Mouse (Mus musculus) C2C12 (cell line): ENCODE data around the gene Rnf40. TPM values are rescaled to one million over a fixed set of nuclear protein-coding genes. Genes with fewer than 3 reads are reported as not detected.

Source experiments
- H3K27me3 ChIP-seq: one replicate; pipeline ENCODE4 v1.6.1; 2011; ENCODE audit not compliant: control insufficient read depth, insufficient read depth, insufficient read length
- H3K36me3 ChIP-seq: one replicate; pipeline ENCODE4 v1.6.1; 2011; ENCODE audit not compliant: control insufficient read depth, insufficient read depth
- H3K4me3 ChIP-seq: one replicate; pipeline ENCODE4 v1.5.1; 2011; ENCODE audit warnings: mild to moderate bottlenecking, control low read depth; ENCODE audit not compliant: poor library complexity, insufficient read depth, severe bottlenecking
- H3K79me2 ChIP-seq: one replicate; pipeline ENCODE4 v1.6.1; 2011; ENCODE audit not compliant: control insufficient read depth, insufficient read depth
- H3K79me3 ChIP-seq: one replicate; pipeline ENCODE4 v1.6.1; 2011; ENCODE audit warnings: low read depth, control low read depth
- H3ac ChIP-seq: one replicate; pipeline ENCODE3; 2011; ENCODE audit warnings: low read depth; ENCODE audit not compliant: control insufficient read depth, insufficient read length
- CEBPB ChIP-seq: IDR thresholded peaks from one replicate; pipeline ENCODE4 v1.6.1; 2011; ENCODE audit warnings: low read depth, mild to moderate bottlenecking, control low read depth, moderate library complexity
- CTCF ChIP-seq: IDR thresholded peaks from one replicate; pipeline ENCODE4 v1.5.1; 2011; ENCODE audit not compliant: control insufficient read depth, insufficient read depth, insufficient read length
- FOSL1 ChIP-seq: IDR thresholded peaks from one replicate; pipeline ENCODE4 v1.8.0; 2011; ENCODE audit warnings: mild to moderate bottlenecking, low read length; ENCODE audit not compliant: poor library complexity, insufficient read depth, severe bottlenecking
- MAX ChIP-seq: IDR thresholded peaks from one replicate; pipeline ENCODE4 v1.6.1; 2011; ENCODE audit warnings: mild to moderate bottlenecking, control low read depth
- MYOD1 ChIP-seq: IDR thresholded peaks from one replicate; pipeline ENCODE4 v1.6.1; 2011; ENCODE audit warnings: low read depth; ENCODE audit not compliant: control insufficient read depth, insufficient read length
- MYOG ChIP-seq: IDR thresholded peaks from one replicate; pipeline ENCODE4 v1.6.1; 2011; ENCODE audit not compliant: control insufficient read depth, insufficient read length; ENCODE audit errors: extremely low read depth
- USF1 ChIP-seq: IDR thresholded peaks from one replicate; pipeline ENCODE4 v1.6.1; 2011; ENCODE audit warnings: low read depth, mild to moderate bottlenecking, control low read depth, moderate library complexity
- polyA plus RNA-seq: library from polyadenylated mRNA; unstranded; fragments of >200 nt; fragmentation: generic; extraction: Trizol; gene quantifications from one replicate; pipeline ENCODE4 v1.2.1, GENCODE M21; 2012; ENCODE audit warnings: missing spikeins

Gene Rnf40
- polyA plus RNA-seq, 1 experiment, result 29.7 TPM

DNA sequence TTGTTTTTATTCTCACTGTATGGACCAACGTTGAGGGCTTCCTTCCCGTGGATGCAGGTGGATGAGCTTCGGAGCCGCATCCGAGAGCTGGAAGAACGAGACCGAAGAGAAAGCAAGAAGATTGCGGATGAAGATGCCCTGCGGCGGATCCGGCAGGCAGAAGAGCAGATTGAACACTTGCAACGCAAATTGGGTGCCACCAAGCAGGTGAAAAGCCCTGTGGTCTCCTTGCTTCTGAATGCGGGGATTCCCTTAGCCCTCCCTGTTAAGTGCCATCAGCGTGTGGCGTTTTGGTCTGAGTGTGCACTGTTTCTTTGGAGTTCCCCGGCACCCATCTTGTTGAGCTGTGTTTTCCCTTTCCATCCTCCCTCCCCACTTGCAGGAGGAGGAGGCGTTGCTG, 8.2 kb downstream of the Rnf40 start:
- no peaks in the 10 kb centered on the region for H3K27me3 ChIP-seq
- H3K4me3 ChIP-seq, result no peak overlapping the region
- no peak overlapping the region for H3ac ChIP-seq
- TF ChIP-seq MYOG, result no peak
- no peak for TF ChIP-seq MYOD1
- TF ChIP-seq CEBPB, result no peak
- TF ChIP-seq USF1, result no peak
- TF ChIP-seq FOSL1, result no peak
- no peak for TF ChIP-seq MAX
- no peak for TF ChIP-seq CTCF
- peaks cover 75% of the 10 kb centered on the region for H3K36me3 ChIP-seq
- no peaks in the 10 kb centered on the region for H3K79me2 ChIP-seq
- H3K79me3 ChIP-seq, result no peaks in the 10 kb centered on the region

DNA sequence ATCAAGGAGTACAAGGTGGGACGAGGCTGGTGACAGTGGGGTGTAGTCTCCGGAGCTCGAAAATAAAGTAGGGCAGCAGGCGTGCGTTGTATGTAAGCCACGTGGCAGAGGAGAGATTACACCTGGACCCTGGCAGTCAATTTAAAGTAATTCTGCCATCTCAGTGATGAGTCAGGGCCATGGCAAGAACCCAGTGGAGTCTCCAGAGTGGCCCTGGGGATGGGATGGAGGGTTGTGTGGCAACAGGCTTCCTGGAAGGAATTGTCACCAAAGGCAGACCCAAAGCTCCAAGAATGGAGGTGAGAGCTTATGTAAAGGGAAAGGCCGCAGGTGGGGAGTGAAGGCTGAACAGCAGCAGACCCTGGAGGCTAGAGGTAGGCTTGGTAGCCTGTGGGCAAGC, 12.0 kb downstream of the Rnf40 start:
- Histone ChIP-seq H3K79me3 (no peaks in the 10 kb centered on the region), H3K4me3 (no peak overlapping the region)

GRCm38 (mm10) chr7:127601735-127602134, 13.2 kb downstream of the Rnf40 start:
- H3K79me3 ChIP-seq, result no peaks in the 10 kb centered on the region
- H3K36me3 ChIP-seq, result peaks cover 40% of the 10 kb centered on the region
- TF ChIP-seq USF1, result no peak
- no peak overlapping the region for H3ac ChIP-seq
- H3K4me3 ChIP-seq, result no peak overlapping the region
- no peaks in the 10 kb centered on the region for H3K27me3 ChIP-seq
- no peaks in the 10 kb centered on the region for H3K79me2 ChIP-seq

More for the DNA sequence above, 12.0 kb downstream of the Rnf40 start:
- TF ChIP-seq MAX (no peak), USF1 (no peak), FOSL1 (no peak), MYOD1 (no peak)
- no peaks in the 10 kb centered on the region for H3K27me3 ChIP-seq
- no peak overlapping the region for H3ac ChIP-seq
- H3K79me2 ChIP-seq, result no peaks in the 10 kb centered on the region
- peaks cover 51% of the 10 kb centered on the region for H3K36me3 ChIP-seq

GRCm38 (mm10) chr7:127602903-127603302, 14.3 kb downstream of the Rnf40 start:
- TF ChIP-seq USF1, result no peak
- TF ChIP-seq MAX, result no peak
- no peak for TF ChIP-seq CTCF
- TF ChIP-seq MYOG, result no peak
- TF ChIP-seq CEBPB, result no peak
- TF ChIP-seq MYOD1, result no peak
- TF ChIP-seq FOSL1, result no peak
- Histone ChIP-seq H3K79me3 (no peaks in the 10 kb centered on the region), H3K79me2 (no peaks in the 10 kb centered on the region), H3K36me3 (peaks cover 29% of the 10 kb centered on the region), H3K27me3 (no peaks in the 10 kb centered on the region), H3K4me3 (no peak overlapping the region), H3ac (no peak overlapping the region)

DNA sequence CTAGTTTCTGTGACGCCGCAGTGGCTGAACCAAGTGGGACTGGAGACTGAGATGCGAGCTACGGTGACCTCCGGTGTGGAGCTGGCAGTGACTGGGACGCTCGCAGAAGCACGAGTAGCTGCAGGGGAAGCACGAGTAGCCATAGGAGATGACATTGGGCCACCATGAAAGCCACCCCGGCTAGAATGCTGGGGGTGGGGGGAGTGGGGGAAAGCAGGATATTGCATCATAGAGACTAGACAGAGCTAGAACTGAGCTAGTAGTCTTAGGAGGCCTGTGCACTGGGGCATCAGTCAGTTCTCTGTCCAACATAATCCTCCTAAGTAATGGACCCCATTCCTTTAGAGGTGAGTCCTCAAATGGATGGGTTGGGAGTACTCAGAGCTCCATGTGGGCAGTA, 15.7 kb downstream of the Rnf40 start:
- Histone ChIP-seq H3K4me3 (no peak overlapping the region), H3K36me3 (peaks cover 20% of the 10 kb centered on the region), H3ac (no peak overlapping the region), H3K79me3 (no peaks in the 10 kb centered on the region), H3K27me3 (no peaks in the 10 kb centered on the region), H3K79me2 (no peaks in the 10 kb centered on the region)
- TF ChIP-seq CTCF (no peak), MYOG (no peak), FOSL1 (no peak), USF1 (no peak), MYOD1 (no peak), MAX (no peak), CEBPB (no peak)

DNA sequence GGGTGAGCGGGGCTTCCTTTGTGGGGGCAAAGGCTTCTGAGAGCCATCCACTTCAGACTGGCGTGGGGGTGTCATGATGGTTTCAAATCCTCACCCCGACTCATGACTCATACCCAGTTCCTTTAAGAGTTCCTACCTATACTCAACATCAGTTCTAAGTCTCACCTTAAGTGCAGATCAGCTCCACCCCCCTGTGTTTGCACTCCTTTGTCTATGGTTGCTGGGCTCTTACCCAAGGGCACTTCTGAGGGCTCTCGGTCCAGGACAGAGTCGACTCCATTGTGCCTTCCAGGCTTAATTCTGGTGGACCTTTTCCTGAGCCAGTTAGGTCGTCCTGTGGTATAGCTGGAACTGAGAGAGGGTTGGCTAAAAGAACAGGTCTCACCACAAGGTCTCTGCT, 18.6 kb downstream of the Rnf40 start:
- Histone ChIP-seq H3K4me3 (no peak overlapping the region), H3ac (no peak overlapping the region), H3K27me3 (no peaks in the 10 kb centered on the region), H3K79me3 (no peaks in the 10 kb centered on the region), H3K79me2 (no peaks in the 10 kb centered on the region), H3K36me3 (peaks cover 20% of the 10 kb centered on the region)
- TF ChIP-seq MYOD1, result no peak
- TF ChIP-seq MAX, result no peak
- no peak for TF ChIP-seq CTCF
- no peak for TF ChIP-seq USF1
- TF ChIP-seq FOSL1, result no peak
- no peak for TF ChIP-seq MYOG
- TF ChIP-seq CEBPB, result no peak
